Mouse (Mus musculus) liver, embryonic 13.5 days (tissue): Measurements from ENCODE around the gene Lrrc8b. TPM values are rescaled to one million over a fixed set of nuclear protein-coding genes. Genes with fewer than 3 reads are reported as not detected.

Experiments used
- ATAC-seq: fragments of 200-750 bp; cut with Nextera tagmentation; 2 replicates; pipeline ENCODE4 v1.8.0; 2017; ENCODE audit warnings: low read depth, mild to moderate bottlenecking, moderate number of reproducible peaks, moderate library complexity
- DNase-seq: peaks from one replicate; pipeline ENCODE4 v3.0.0; 2022
- H3K27ac ChIP-seq: fragments of 300-500 bp; sonication (generic); 2 replicates; pipeline ENCODE4 v1.5.1; 2015; ENCODE audit warnings: moderate library complexity, mild to moderate bottlenecking, inconsistent platforms
- H3K27me3 ChIP-seq: fragments of 300-500 bp; sonication (generic); 2 replicates; pipeline ENCODE4 v1.6.1; 2015; ENCODE audit warnings: mild to moderate bottlenecking, inconsistent platforms
- H3K36me3 ChIP-seq: fragments of 300-500 bp; sonication (generic); 2 replicates; pipeline ENCODE4 v1.6.1; 2015; ENCODE audit warnings: mild to moderate bottlenecking, inconsistent platforms
- H3K4me1 ChIP-seq: fragments of 300-500 bp; sonication (generic); replicated peaks from 2 replicates; pipeline ENCODE4 v1.6.1; 2015; ENCODE audit warnings: inconsistent platforms
- H3K4me2 ChIP-seq: fragments of 300-500 bp; sonication (generic); 2 replicates; pipeline ENCODE4 v1.6.1; 2015; ENCODE audit warnings: inconsistent platforms, mild to moderate bottlenecking, moderate library complexity
- H3K4me3 ChIP-seq: fragments of 300-500 bp; sonication (generic); replicated peaks from 2 replicates; pipeline ENCODE4 v1.5.1; 2015; ENCODE audit warnings: mild to moderate bottlenecking, inconsistent platforms
- H3K9ac ChIP-seq: fragments of 300-500 bp; sonication (generic); 2 replicates; pipeline ENCODE4 v1.6.1; 2015; ENCODE audit warnings: mild to moderate bottlenecking, inconsistent platforms
- H3K9me3 ChIP-seq: fragments of 300-500 bp; sonication (generic); replicated peaks from 2 replicates; pipeline ENCODE4 v1.6.1; 2016; ENCODE audit warnings: inconsistent platforms
- WGBS: fragments of 180-500 bp; shearing (Covaris S2); methylation state at CpG from one replicate; pipeline ENCODE4 v1.1.7; 2015; ENCODE audit not compliant: insufficient replicate concordance; 5-methylcytosine and 5-hydroxymethylcytosine counted together
- polyA plus RNA-seq: library from polyadenylated mRNA; unstranded; fragments of >200 nt; fragmentation: Nextera tagmentation; extraction: Ambion mirVana; gene quantifications from 2 replicates; pipeline ENCODE4 v1.2.1, GENCODE M21; 2015

The Lrrc8b gene
- polyA plus RNA-seq, 1 experiment from 2014 or later: 4.1 TPM

DNA sequence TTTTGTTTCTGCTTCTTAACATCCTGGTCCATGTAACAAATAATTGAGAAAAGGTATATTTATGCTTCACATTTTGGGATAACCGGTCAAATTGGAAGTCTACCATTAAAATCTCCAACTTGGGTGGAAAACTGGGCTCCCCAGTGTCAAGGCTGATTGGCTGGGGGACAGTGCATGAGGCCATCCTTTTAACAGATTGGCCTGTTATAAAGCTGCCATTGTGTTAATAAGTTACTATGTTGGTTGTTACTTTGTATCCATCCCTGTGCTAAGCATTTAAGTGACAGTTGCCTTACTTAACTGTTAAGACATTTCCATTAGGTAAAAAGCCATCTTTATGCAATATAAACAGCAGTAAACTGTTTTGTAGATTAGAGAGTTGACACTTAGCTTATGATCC lies 45.5 kb downstream of the Lrrc8b start:
- ATAC-seq: no peak
- no peak overlapping the region for H3K4me3 ChIP-seq
- no peak overlapping the region for H3K9ac ChIP-seq
- no peaks in the 10 kb centered on the region for H3K4me1 ChIP-seq
- 82% methylated on average over 1 of the region's 1 CpGs for WGBS
- no peaks in the 10 kb centered on the region for H3K27me3 ChIP-seq
- H3K4me2 ChIP-seq: no peak overlapping the region
- DNase-seq: no peak
- no peaks in the 10 kb centered on the region for H3K36me3 ChIP-seq
- no peaks in the 10 kb centered on the region for H3K9me3 ChIP-seq
- H3K27ac ChIP-seq: no peak overlapping the region

DNA sequence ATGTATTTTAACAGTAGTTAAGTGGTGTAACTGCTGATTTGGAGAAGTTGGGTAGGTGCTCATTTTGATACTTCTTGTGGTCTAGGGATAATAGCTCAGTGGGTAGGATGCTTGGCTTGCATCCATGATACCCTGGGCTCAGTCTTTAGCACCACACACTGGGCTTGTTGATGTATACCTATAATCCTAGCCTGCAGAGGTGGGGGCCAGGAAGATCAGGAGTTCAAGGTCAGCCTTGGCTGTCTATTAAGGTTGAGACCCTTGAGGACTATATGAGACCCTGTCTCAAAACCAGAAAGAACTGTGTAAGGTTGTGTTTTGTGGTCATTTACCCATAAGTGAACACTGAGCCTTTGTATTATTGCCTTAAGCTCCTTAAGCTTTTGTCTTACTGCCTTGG lies 49.1 kb downstream of the Lrrc8b start:
- H3K4me1 ChIP-seq: no peaks in the 10 kb centered on the region
- H3K4me2 ChIP-seq: no peak overlapping the region
- no peak overlapping the region for H3K27ac ChIP-seq
- H3K9ac ChIP-seq: no peak overlapping the region
- no peak overlapping the region for H3K4me3 ChIP-seq
- no peaks in the 10 kb centered on the region for H3K27me3 ChIP-seq
- ATAC-seq (no peak), DNase-seq (no peak)
- no peaks in the 10 kb centered on the region for H3K36me3 ChIP-seq
- no peaks in the 10 kb centered on the region for H3K9me3 ChIP-seq

DNA sequence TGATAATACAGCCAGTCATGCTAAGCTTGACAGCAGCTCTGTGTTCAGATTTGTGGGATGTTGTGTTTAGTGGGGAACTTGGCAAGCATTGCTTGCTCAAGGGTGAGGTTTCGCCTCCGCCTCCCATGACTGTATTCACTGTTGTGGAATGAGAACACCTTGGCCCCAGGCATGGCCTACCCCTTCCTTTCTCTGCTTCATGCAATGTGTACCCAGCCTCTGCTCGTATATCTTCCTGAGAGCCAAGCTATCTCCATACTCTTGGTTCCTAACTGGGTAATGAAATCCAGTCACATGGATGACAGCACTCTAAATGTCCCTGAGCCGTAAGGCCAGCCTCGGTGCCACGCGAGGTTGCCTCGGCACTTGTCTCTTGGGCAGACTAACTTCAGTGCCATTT lies 50.0 kb downstream of the Lrrc8b start:
- DNase-seq: no peak
- WGBS: 85% methylated on average over 8 of the region's 8 CpGs
- Histone ChIP-seq H3K4me3 (no peak overlapping the region), H3K4me1 (no peaks in the 10 kb centered on the region), H3K9me3 (no peaks in the 10 kb centered on the region), H3K4me2 (no peak overlapping the region), H3K27me3 (no peaks in the 10 kb centered on the region), H3K9ac (no peak overlapping the region), H3K36me3 (no peaks in the 10 kb centered on the region), H3K27ac (no peak overlapping the region)
- ATAC-seq: no peak

DNA sequence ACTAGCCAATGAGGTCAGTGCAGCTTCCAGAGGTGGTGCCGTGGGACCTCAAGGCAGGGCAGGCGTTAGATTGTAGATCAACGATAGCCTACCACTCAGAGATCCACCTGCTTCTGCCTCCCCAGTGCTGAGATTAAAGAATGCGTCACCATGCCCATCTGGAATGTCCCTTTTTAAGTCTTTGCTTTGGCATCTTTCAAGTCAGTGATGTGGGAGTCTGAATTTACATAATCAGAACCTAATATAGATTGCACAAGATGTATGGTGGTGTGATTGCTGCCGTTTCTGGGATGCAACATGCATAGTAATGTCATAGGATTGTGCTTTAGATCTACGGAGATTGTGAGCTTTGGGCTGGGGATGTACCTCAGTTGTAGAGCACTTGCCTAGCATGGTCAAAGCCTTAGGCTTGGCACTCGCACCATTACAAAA lies 50.9 kb downstream of the Lrrc8b start:
- no peaks in the 10 kb centered on the region for H3K27me3 ChIP-seq
- H3K27ac ChIP-seq: no peak overlapping the region
- no peak overlapping the region for H3K9ac ChIP-seq
- no peak overlapping the region for H3K4me3 ChIP-seq
- WGBS: 80% methylated on average over 7 of the region's 7 CpGs
- DNase-seq (no peak), ATAC-seq (no peak)
- no peak overlapping the region for H3K4me2 ChIP-seq
- H3K36me3 ChIP-seq: no peaks in the 10 kb centered on the region; the same call in 1 of the 2 replicates
- H3K9me3 ChIP-seq: no peaks in the 10 kb centered on the region
- H3K4me1 ChIP-seq: no peaks in the 10 kb centered on the region

DNA sequence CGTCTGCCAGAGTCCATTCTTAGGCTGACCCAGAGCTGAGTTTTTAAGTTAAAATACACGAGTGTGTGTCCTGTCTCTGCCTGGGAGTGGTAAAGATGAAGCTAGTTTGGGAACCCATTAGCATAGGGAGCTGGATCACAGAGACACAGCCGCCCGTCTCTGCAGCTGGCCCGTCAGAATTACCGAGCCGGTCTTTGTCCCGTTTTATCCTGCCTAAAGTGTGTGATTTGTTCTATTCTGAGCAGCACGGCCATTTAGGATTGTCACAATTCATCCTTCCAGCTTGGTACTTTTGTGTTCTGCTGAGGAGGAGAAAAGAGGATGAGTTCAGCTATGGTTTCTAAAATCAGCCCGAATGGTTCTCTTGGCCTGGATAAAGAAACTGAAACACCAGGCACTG lies 51.7 kb downstream of the Lrrc8b start:
- Histone ChIP-seq H3K27me3 (no peaks in the 10 kb centered on the region), H3K9ac (no peak overlapping the region), H3K4me1 (no peaks in the 10 kb centered on the region), H3K36me3 (no peaks in the 10 kb centered on the region; the same call in 1 of the 2 replicates), H3K4me2 (no peak overlapping the region), H3K4me3 (no peak overlapping the region), H3K27ac (no peak overlapping the region), H3K9me3 (no peaks in the 10 kb centered on the region)
- ATAC-seq: no peak
- WGBS: 82% methylated on average over 10 of the region's 10 CpGs
- no peak for DNase-seq

DNA sequence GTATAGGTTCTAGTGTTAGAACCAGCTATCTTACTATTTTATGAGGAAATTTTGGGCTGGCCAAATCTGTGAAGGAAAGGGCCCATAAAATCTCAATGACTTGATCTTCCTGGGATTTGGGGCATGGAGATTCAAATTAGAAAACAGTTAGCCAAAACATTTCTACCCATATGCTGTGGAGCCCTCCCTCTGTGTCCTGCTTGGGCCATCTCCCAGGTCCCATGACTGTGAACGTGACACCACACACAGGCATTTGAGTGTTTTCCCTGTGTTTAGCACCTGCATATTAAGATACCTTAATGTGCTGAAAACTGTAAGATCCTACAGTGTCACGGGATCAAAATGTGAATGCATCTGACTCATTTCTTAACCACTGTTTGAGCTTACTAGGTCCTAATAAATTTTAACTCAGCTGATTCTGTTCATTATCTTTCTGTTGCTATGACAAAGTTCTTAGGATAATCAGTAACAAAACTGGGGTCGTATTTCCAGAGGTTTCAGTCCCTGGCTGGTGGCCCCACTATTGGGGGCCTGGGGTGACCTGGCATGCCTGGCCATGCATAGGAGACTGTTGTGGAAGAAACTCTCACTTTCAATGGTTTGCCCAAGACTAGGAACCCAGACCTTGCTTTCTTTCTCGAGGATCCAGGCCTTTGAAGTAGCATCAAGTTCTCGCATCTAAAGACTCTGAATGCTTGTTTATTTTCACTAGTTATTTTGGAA lies 57.6 kb downstream of the Lrrc8b start:
- Histone ChIP-seq H3K36me3 (peaks cover 12% of the 10 kb centered on the region), H3K4me1 (no peaks in the 10 kb centered on the region), H3K27me3 (no peaks in the 10 kb centered on the region), H3K27ac (no peak overlapping the region), H3K9me3 (no peaks in the 10 kb centered on the region), H3K9ac (no peak overlapping the region), H3K4me2 (no peak overlapping the region), H3K4me3 (no peak overlapping the region)
- WGBS: 66% methylated on average over 5 of the region's 5 CpGs
- DNase-seq (no peak), ATAC-seq (no peak)

DNA sequence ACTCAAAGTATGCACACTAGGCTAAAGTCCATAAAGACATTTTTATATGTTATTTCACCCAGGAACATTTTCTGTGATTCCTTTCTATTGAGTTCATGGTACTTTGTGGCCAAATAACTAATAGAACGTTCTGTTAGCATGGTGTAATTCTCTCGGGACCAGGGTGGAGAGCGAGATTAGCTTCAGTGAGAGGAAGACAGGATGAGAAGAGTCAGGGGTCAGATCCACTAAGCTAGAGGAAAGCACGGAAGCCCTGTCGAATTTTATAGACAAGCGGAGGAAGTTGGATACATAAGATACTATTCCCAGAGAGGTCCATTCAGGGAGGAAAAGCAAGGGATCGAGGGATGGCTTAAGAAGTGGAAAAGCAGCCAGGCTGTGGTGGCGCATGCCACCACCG lies 62.0 kb downstream of the Lrrc8b start:
- Histone ChIP-seq H3K4me3 (no peak overlapping the region), H3K4me1 (no peaks in the 10 kb centered on the region), H3K27ac (no peak overlapping the region), H3K9me3 (no peaks in the 10 kb centered on the region), H3K4me2 (no peak overlapping the region), H3K27me3 (no peaks in the 10 kb centered on the region), H3K9ac (no peak overlapping the region), H3K36me3 (peaks cover 43% of the 10 kb centered on the region)
- DNase-seq: no peak
- no peak for ATAC-seq
- WGBS: 81% methylated on average over 9 of the region's 9 CpGs

DNA sequence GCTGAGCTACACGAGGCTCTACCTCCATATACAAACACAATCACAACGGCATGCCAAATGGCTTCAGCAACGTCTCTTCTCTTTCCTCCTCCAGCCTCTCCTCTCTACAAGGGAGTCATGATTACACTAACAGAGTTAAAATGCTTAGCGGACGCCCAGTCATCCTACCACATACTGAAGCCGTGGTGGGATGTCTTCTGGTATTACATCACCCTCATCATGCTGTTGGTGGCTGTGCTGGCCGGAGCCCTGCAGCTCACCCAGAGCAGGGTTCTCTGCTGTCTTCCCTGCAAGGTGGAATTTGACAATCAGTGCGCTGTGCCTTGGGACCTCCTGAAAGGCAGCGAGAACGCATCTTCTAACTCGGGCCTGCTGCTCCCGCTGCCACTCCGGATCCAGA lies 64.1 kb downstream of the Lrrc8b start:
- WGBS: 90% methylated on average over 13 of the region's 13 CpGs
- ATAC-seq: no peak
- peaks cover 48% of the 10 kb centered on the region for H3K36me3 ChIP-seq

DNA sequence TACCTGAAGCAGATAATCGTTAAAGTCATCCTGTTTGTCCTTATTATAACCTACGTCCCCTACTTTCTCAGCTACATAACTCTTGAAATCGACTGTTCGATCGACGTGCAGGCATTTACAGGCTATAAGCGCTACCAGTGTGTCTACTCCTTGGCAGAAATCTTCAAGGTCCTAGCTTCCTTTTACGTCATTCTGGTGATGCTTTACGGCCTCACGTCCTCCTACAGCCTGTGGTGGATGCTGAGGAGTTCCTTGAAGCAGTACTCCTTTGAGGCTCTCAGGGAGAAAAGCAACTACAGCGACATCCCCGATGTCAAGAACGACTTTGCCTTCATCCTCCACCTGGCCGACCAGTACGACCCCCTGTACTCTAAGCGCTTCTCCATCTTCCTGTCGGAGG lies 65.0 kb downstream of the Lrrc8b start:
- no peak overlapping the region for H3K4me2 ChIP-seq
- no peak overlapping the region for H3K27ac ChIP-seq
- no peak for ATAC-seq
- no peaks in the 10 kb centered on the region for H3K9me3 ChIP-seq
- DNase-seq: no peak
- H3K4me1 ChIP-seq: no peaks in the 10 kb centered on the region
- H3K9ac ChIP-seq: no peak overlapping the region
- no peaks in the 10 kb centered on the region for H3K27me3 ChIP-seq
- 92% methylated on average over 17 of the region's 17 CpGs for WGBS
- H3K36me3 ChIP-seq: peaks cover 50% of the 10 kb centered on the region
- H3K4me3 ChIP-seq: no peak overlapping the region

More for the DNA sequence above, 64.1 kb downstream of the Lrrc8b start:
- Histone ChIP-seq H3K4me3 (no peak overlapping the region), H3K9me3 (no peaks in the 10 kb centered on the region), H3K4me2 (no peak overlapping the region), H3K27ac (no peak overlapping the region), H3K4me1 (no peaks in the 10 kb centered on the region), H3K27me3 (no peaks in the 10 kb centered on the region), H3K9ac (no peak overlapping the region)
- no peak for DNase-seq

DNA sequence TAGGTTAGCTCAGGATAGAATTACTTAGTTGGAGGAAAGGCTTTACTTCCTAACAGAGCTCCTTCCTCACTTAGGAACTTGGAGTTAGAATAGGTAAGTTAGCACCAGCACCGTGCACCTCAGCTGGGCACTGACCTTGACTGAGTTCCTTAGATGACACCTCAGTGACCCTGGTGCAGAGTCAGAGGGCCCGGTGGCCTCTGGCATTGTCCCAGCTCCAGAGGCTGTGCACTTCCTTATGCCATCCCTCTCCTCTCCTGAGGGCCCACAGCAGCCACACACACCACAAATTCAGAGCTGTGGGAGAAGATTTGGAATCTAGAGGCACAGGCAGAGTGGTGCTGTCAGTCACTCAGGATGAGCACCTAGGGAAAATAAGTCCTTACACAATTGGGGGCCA lies 68.1 kb downstream of the Lrrc8b start:
- no peak for ATAC-seq
- no peak overlapping the region for H3K9ac ChIP-seq
- 84% methylated on average over 2 of the region's 2 CpGs for WGBS

DNA sequence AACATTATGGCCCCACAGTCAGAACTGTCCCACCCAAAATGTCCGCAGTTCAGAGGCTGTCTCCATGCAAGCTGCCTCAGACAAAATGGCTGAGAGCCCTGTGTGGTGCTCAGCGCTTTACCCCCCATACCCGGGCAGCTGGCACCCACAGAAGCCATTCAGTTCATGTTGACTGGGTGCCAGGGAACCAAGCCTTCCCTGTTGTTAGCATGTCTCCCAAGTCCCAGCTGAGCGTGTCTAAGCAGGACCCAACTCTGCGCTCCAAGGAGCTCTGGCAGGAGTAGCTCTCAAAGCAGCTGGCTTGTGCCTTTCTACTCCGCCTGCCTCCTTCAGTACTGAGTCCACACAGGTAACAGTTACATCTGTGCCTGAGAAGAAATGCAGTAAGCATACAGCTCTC lies 68.7 kb downstream of the Lrrc8b start:
- H3K36me3 ChIP-seq: peaks cover 47% of the 10 kb centered on the region

More for the DNA sequence above, 68.1 kb downstream of the Lrrc8b start:
- Histone ChIP-seq H3K36me3 (peaks cover 49% of the 10 kb centered on the region), H3K4me1 (no peaks in the 10 kb centered on the region), H3K9me3 (no peaks in the 10 kb centered on the region), H3K27me3 (no peaks in the 10 kb centered on the region), H3K4me3 (no peak overlapping the region), H3K4me2 (no peak overlapping the region), H3K27ac (no peak overlapping the region)
- no peak for DNase-seq

DNA sequence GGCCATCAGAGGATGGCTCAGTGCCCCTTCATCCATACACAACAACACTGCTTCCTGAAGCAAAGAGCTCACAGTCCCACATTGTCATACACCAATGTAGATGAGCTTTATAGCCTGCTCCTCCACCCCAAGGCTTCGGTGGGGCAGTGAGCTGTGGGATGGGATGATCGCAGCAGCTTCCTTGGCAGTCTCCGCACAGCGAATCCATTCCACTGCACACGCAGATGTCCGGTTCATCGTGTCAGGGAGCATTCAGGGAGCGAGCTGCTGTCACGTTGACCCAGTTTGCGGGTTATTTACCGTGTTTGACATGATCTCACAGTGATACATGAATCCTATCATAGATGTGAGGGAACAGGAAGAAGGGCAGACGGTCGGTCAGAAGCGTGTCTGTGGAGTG lies 69.3 kb downstream of the Lrrc8b start:
- Histone ChIP-seq H3K9me3 (no peaks in the 10 kb centered on the region), H3K27ac (no peak overlapping the region), H3K4me3 (no peak overlapping the region), H3K4me1 (no peaks in the 10 kb centered on the region), H3K27me3 (no peaks in the 10 kb centered on the region), H3K36me3 (peaks cover 40% of the 10 kb centered on the region), H3K9ac (no peak overlapping the region), H3K4me2 (no peak overlapping the region)
- WGBS: 87% methylated on average over 14 of the region's 14 CpGs
- no peak for DNase-seq
- ATAC-seq: no peak

More for the DNA sequence above, 68.7 kb downstream of the Lrrc8b start:
- Histone ChIP-seq H3K9ac (no peak overlapping the region), H3K4me2 (no peak overlapping the region), H3K4me3 (no peak overlapping the region), H3K9me3 (no peaks in the 10 kb centered on the region), H3K27me3 (no peaks in the 10 kb centered on the region), H3K27ac (no peak overlapping the region), H3K4me1 (no peaks in the 10 kb centered on the region)
- DNase-seq: no peak
- 84% methylated on average over 6 of the region's 6 CpGs for WGBS
- ATAC-seq: no peak
